Comparison of ENCODE assay signal across 8 mouse cellular contexts in the genomic region with DNA sequence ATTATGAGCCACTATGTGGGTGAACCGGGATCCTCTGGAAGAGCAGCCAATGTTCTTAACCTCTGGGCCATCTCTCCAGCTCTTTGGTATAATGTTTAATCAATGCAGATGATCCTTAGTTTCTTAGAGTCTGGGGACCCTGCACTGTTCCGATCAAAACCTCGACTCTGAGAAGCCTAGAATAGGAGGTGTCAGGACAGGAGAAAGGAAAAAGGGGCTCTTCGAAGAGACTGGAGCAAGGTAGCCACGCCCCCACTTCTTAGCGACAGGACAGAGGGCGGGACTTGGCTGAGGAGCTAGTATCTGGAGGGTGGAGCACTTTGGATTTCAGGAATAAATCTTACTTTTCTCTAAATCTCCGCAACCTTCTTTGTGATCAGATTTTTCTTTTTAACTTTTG. TPM values are rescaled to one million over a fixed set of nuclear protein-coding genes. Genes with fewer than 3 reads are reported as not detected.
DNase-seq lines count a peak whose midpoint lies in the region; ATAC-seq lines count a peak whose summit lies in the region.

No protein-coding gene starts in this region.

- intact Hi-C loops in gastrocnemius, postnatal 36 days (cut with DNase I): no loop called here

- H3K4me1 ChIP-seq in midbrain, embryonic 10.5 days: peaks cover 37% of the 10 kb centered on the region
- peaks cover 7% of the 10 kb centered on the region for H3K4me1 ChIP-seq in midbrain, embryonic 16.5 days (ENCODE audit: control insufficient read depth, insufficient read depth, low read length)
- H3K4me1 ChIP-seq in embryonic facial prominence, embryonic 11.5 days (ENCODE audit: control insufficient read depth, insufficient read depth, low read length): peaks cover 5% of the 10 kb centered on the region; the same call in 1 of the 2 replicates
- H3K4me1 ChIP-seq in lung, embryonic 16.5 days (replicated peaks; ENCODE audit: control insufficient read depth, insufficient read depth, low read length): peaks cover 33% of the 10 kb centered on the region

- no peak for DNase-seq in midbrain, embryonic 10.5 days (ENCODE audit: low spot score)
- peak; percentile 55 for DNase-seq in embryonic facial prominence, embryonic 11.5 days (ENCODE audit: low spot score)
- peak; percentile 69 to 76 for DNase-seq in kidney, adult 8-10 months
- DNase-seq in frontal cortex, postnatal 10 days (ENCODE audit: low spot score in 2 of 2): no peak
- no peak for DNase-seq in gastrocnemius, postnatal 36 days
- DNase-seq in layer of hippocampus, postnatal 10 days (ENCODE audit: low spot score in 2 of 2): no peak

- no peak overlapping the region for H3K27ac ChIP-seq in midbrain, embryonic 10.5 days (replicated peaks)
- H3K27ac ChIP-seq in midbrain, embryonic 16.5 days (ENCODE audit: low read length): no peak overlapping the region
- no peak overlapping the region for H3K27ac ChIP-seq in embryonic facial prominence, embryonic 11.5 days (replicated peaks; ENCODE audit: low read depth, low read length)
- peak overlapping the region; percentile 20; the same call in 1 of the 2 replicates for H3K27ac ChIP-seq in lung, embryonic 16.5 days (ENCODE audit: low read length)

- WGBS in midbrain, embryonic 10.5 days: 14% methylated on average over 8 of the region's 8 CpGs
- WGBS in midbrain, embryonic 16.5 days: 10% methylated on average over 8 of the region's 8 CpGs
- 12% methylated on average over 8 of the region's 8 CpGs for WGBS in embryonic facial prominence, embryonic 11.5 days
- 6% methylated on average over 8 of the region's 8 CpGs for WGBS in lung, embryonic 16.5 days

- 0 out of 2 replicates have a peak overlapping the region, but pooled peaks have one; percentile 74 for H3K4me3 ChIP-seq in midbrain, embryonic 10.5 days
- H3K4me3 ChIP-seq in midbrain, embryonic 16.5 days (ENCODE audit: low read depth, low read length): no peak overlapping the region
- H3K4me3 ChIP-seq in embryonic facial prominence, embryonic 11.5 days (ENCODE audit: low read depth, low read length): no peak overlapping the region
- H3K4me3 ChIP-seq in lung, embryonic 16.5 days (ENCODE audit: low read length): peak overlapping the region; percentile 86

- peaks cover 36% of the 10 kb centered on the region for H3K27me3 ChIP-seq in midbrain, embryonic 10.5 days (ENCODE audit: low read depth, poor library complexity, severe bottlenecking)
- H3K27me3 ChIP-seq in midbrain, embryonic 16.5 days (ENCODE audit: control insufficient read depth, insufficient read depth, low read depth, low read length): peaks cover 16% of the 10 kb centered on the region
- no peaks in the 10 kb centered on the region for H3K27me3 ChIP-seq in embryonic facial prominence, embryonic 11.5 days (ENCODE audit: control insufficient read depth, insufficient read depth, low read length)
- no peaks in the 10 kb centered on the region for H3K27me3 ChIP-seq in lung, embryonic 16.5 days (ENCODE audit: control insufficient read depth, insufficient read depth, low read depth, low read length)

- H3K9me3 ChIP-seq in midbrain, embryonic 10.5 days (replicated peaks): no peaks in the 10 kb centered on the region
- no peaks in the 10 kb centered on the region for H3K9me3 ChIP-seq in midbrain, embryonic 16.5 days (replicated peaks; ENCODE audit: control insufficient read depth, low read length, poor library complexity, severe bottlenecking)
- H3K9me3 ChIP-seq in embryonic facial prominence, embryonic 11.5 days (replicated peaks; ENCODE audit: control insufficient read depth, low read length): no peaks in the 10 kb centered on the region
- H3K9me3 ChIP-seq in lung, embryonic 16.5 days (ENCODE audit: control insufficient read depth, low read length): no peaks in the 10 kb centered on the region

- H3K36me3 ChIP-seq in midbrain, embryonic 10.5 days: no peaks in the 10 kb centered on the region
- H3K36me3 ChIP-seq in midbrain, embryonic 16.5 days (ENCODE audit: control insufficient read depth, insufficient read depth, low read length): no peaks in the 10 kb centered on the region
- no peaks in the 10 kb centered on the region for H3K36me3 ChIP-seq in embryonic facial prominence, embryonic 11.5 days (replicated peaks; ENCODE audit: control insufficient read depth, insufficient read depth, low read depth, low read length)
- H3K36me3 ChIP-seq in lung, embryonic 16.5 days (ENCODE audit: control insufficient read depth, insufficient read depth, low read length): peaks cover 5% of the 10 kb centered on the region; the same call in 1 of the 2 replicates

- no peak for ATAC-seq in midbrain, embryonic 16.5 days
- no peak for ATAC-seq in embryonic facial prominence, embryonic 11.5 days (replicated peaks; ENCODE audit: insufficient number of reproducible peaks, low FRiP score, low TSS enrichment, low read depth)
- ATAC-seq in lung, embryonic 16.5 days (ENCODE audit: low read depth): peak; percentile 36; the same call in 1 of the 2 replicates

- H3K4me2 ChIP-seq in midbrain, embryonic 16.5 days (ENCODE audit: low read length): no peak overlapping the region
- H3K4me2 ChIP-seq in embryonic facial prominence, embryonic 11.5 days (ENCODE audit: low read depth, low read length): no peak overlapping the region; the same call in 1 of the 2 replicates
- peak overlapping the region; percentile 86 for H3K4me2 ChIP-seq in lung, embryonic 16.5 days (ENCODE audit: low read depth, low read length)

- no peak overlapping the region for H3K9ac ChIP-seq in midbrain, embryonic 16.5 days (ENCODE audit: low read depth, low read length)
- no peak overlapping the region for H3K9ac ChIP-seq in embryonic facial prominence, embryonic 11.5 days (replicated peaks; ENCODE audit: low read length)
- peak overlapping the region; percentile 37 for H3K9ac ChIP-seq in lung, embryonic 16.5 days (ENCODE audit: low read length)

RNA-seq across cellular contexts. Expression of gene Rhod, which starts 1.0 kb away (rescaled TPM):
- polyA plus RNA-seq in midbrain, embryonic 10.5 days (2016; fragmentation: Nextera tagmentation; extraction: Ambion mirVana): 13.7 and 13.9 TPM in 2 replicates
- 3.8 and 3.9 TPM in 2 replicates for polyA plus RNA-seq in midbrain, embryonic 16.5 days (2015; fragmentation: Nextera tagmentation; extraction: Ambion mirVana)
- 39.8 and 45.9 TPM in 2 replicates for polyA plus RNA-seq in embryonic facial prominence, embryonic 11.5 days (2014; fragmentation: Nextera tagmentation; extraction: Ambion mirVana)
- 32.5 and 34.9 TPM in 2 replicates for polyA plus RNA-seq in lung, embryonic 16.5 days (2015; fragmentation: Nextera tagmentation; extraction: Ambion mirVana)
- total RNA-seq in gastrocnemius, postnatal 36 days (2021): under 1 TPM; 0.39 to 0.69 TPM
- total RNA-seq in layer of hippocampus, postnatal 10 days (2021): 1 to 10 TPM; 2.2 to 2.3 TPM

RNA-seq across cellular contexts. Expression of gene Syt12, which starts 37.0 kb away (rescaled TPM):
- polyA plus RNA-seq in midbrain, embryonic 10.5 days (2016; fragmentation: Nextera tagmentation; extraction: Ambion mirVana): 1.7 and 2.0 TPM in 2 replicates
- polyA plus RNA-seq in midbrain, embryonic 16.5 days (2015; fragmentation: Nextera tagmentation; extraction: Ambion mirVana): 3.2 and 5.2 TPM in 2 replicates
- polyA plus RNA-seq in embryonic facial prominence, embryonic 11.5 days (2014; fragmentation: Nextera tagmentation; extraction: Ambion mirVana): 1.2 and 1.9 TPM in 2 replicates
- polyA plus RNA-seq in lung, embryonic 16.5 days (2015; fragmentation: Nextera tagmentation; extraction: Ambion mirVana): 1.2 and 1.6 TPM in 2 replicates
- 1 to 10 TPM; 8.5 to 8.6 TPM for total RNA-seq in gastrocnemius, postnatal 36 days (2021)
- 10 to 100 TPM; 21.4 to 21.5 TPM for total RNA-seq in layer of hippocampus, postnatal 10 days (2021)

RNA-seq across cellular contexts. Expression of gene Kdm2a, which starts 42.1 kb away (rescaled TPM):
- polyA plus RNA-seq in midbrain, embryonic 10.5 days (2016; fragmentation: Nextera tagmentation; extraction: Ambion mirVana): 47.7 and 50.4 TPM in 2 replicates
- polyA plus RNA-seq in midbrain, embryonic 16.5 days (2015; fragmentation: Nextera tagmentation; extraction: Ambion mirVana): 32.1 and 33.8 TPM in 2 replicates
- 43.5 and 48.3 TPM in 2 replicates for polyA plus RNA-seq in embryonic facial prominence, embryonic 11.5 days (2014; fragmentation: Nextera tagmentation; extraction: Ambion mirVana)
- polyA plus RNA-seq in lung, embryonic 16.5 days (2015; fragmentation: Nextera tagmentation; extraction: Ambion mirVana): 35.1 and 42.9 TPM in 2 replicates
- 10 to 100 TPM; 26.5 to 32.2 TPM for total RNA-seq in gastrocnemius, postnatal 36 days (2021)
- total RNA-seq in layer of hippocampus, postnatal 10 days (2021): 10 to 100 TPM; 70.1 to 71.5 TPM

RNA-seq across cellular contexts. Expression of gene 2010003K11Rik, which starts 58.2 kb away (rescaled TPM):
- not detected in 2 replicates for polyA plus RNA-seq in midbrain, embryonic 10.5 days (2016; fragmentation: Nextera tagmentation; extraction: Ambion mirVana)
- not detected in 2 replicates for polyA plus RNA-seq in midbrain, embryonic 16.5 days (2015; fragmentation: Nextera tagmentation; extraction: Ambion mirVana)
- not detected in 2 replicates for polyA plus RNA-seq in embryonic facial prominence, embryonic 11.5 days (2014; fragmentation: Nextera tagmentation; extraction: Ambion mirVana)
- polyA plus RNA-seq in lung, embryonic 16.5 days (2015; fragmentation: Nextera tagmentation; extraction: Ambion mirVana): not detected in 2 replicates
- not detected for total RNA-seq in gastrocnemius, postnatal 36 days (2021)
- total RNA-seq in layer of hippocampus, postnatal 10 days (2021): not detected

Comparison
In these comparisons a context has a peak if more than half of its experiments do, and no peak if none do; other contexts are left out.
1. H3K4me3 ChIP-seq: peak in midbrain, embryonic 10.5 days (single experiment) and lung, embryonic 16.5 days (single experiment); none in midbrain, embryonic 16.5 days (single experiment) and embryonic facial prominence, embryonic 11.5 days (single experiment).
2. DNase-seq: peak in embryonic facial prominence, embryonic 11.5 days (single experiment) and kidney, adult 8-10 months (2 of 2); none in midbrain, embryonic 10.5 days (single experiment), frontal cortex, postnatal 10 days (0 of 2), gastrocnemius, postnatal 36 days (0 of 2) and layer of hippocampus, postnatal 10 days (0 of 2).